Mouse (Mus musculus) E14TG2a.4 (cell line): Measurements from ENCODE around the gene Cttnbp2nl.

Source experiments
- H3K27me3 ChIP-seq: 2 replicates; pipeline ENCODE4 v1.6.1; 2014; ENCODE audit warnings: low read length, control low read depth; ENCODE audit not compliant: insufficient read depth
- H3K36me3 ChIP-seq: 2 replicates; pipeline ENCODE4 v1.6.1; 2014; ENCODE audit warnings: low read length, control low read depth; ENCODE audit not compliant: insufficient read depth
- H3K4me1 ChIP-seq: replicated peaks from 2 replicates; pipeline ENCODE4 v1.6.1; 2014; ENCODE audit warnings: low read depth, low read length, control low read depth
- H3K4me3 ChIP-seq: replicated peaks from 2 replicates; pipeline ENCODE4 v1.5.1; 2014; ENCODE audit warnings: mild to moderate bottlenecking, low read length
- H3K9me3 ChIP-seq: 2 replicates; pipeline ENCODE4 v1.6.1; 2014; ENCODE audit warnings: low read length, control low read depth
- CTCF ChIP-seq: conservative IDR thresholded peaks from 2 replicates; pipeline ENCODE4 v1.5.1; 2014; ENCODE audit warnings: low read length
- NANOG ChIP-seq: IDR thresholded peaks from 2 replicates; pipeline ENCODE4 v1.6.1; 2014; ENCODE audit warnings: borderline replicate concordance, low read length, mixed read lengths
- POU5F1 ChIP-seq: IDR thresholded peaks from 2 replicates; pipeline ENCODE4 v1.6.1; 2014; ENCODE audit warnings: low read length, borderline replicate concordance

Cttnbp2nl gene

GRCm38 (mm10) chr3:105053698-105054001, 704 bp upstream of the Cttnbp2nl start:
- no peak for TF ChIP-seq POU5F1
- no peak for TF ChIP-seq NANOG
- no peak for TF ChIP-seq CTCF
- Histone ChIP-seq H3K4me1 (peaks cover 51% of the 10 kb centered on the region), H3K9me3 (no peaks in the 10 kb centered on the region), H3K36me3 (no peaks in the 10 kb centered on the region), H3K27me3 (no peaks in the 10 kb centered on the region), H3K4me3 (peak overlapping the region; percentile 95)

GRCm38 (mm10) chr3:105052171-105052936, 592 bp downstream of the Cttnbp2nl start:
- peak overlapping the region; percentile 95 for H3K4me3 ChIP-seq
- no peaks in the 10 kb centered on the region for H3K27me3 ChIP-seq
- H3K4me1 ChIP-seq, result peaks cover 52% of the 10 kb centered on the region
- peaks cover 3% of the 10 kb centered on the region; the same call in 1 of the 2 replicates for H3K36me3 ChIP-seq
- TF ChIP-seq CTCF (no peak), NANOG (no peak), POU5F1 (no peak)
- H3K9me3 ChIP-seq, result no peaks in the 10 kb centered on the region

GRCm38 (mm10) chr3:105051103-105051502, 1.8 kb downstream of the Cttnbp2nl start:
- TF ChIP-seq NANOG (no peak), CTCF (no peak), POU5F1 (no peak)
- H3K9me3 ChIP-seq, result no peaks in the 10 kb centered on the region
- no peak overlapping the region; the same call in 1 of the 2 replicates for H3K4me3 ChIP-seq
- H3K36me3 ChIP-seq, result peaks cover 5% of the 10 kb centered on the region; the same call in 1 of the 2 replicates
- peaks cover 53% of the 10 kb centered on the region for H3K4me1 ChIP-seq
- H3K27me3 ChIP-seq, result no peaks in the 10 kb centered on the region

GRCm38 (mm10) chr3:105049848-105050247, 3.1 kb downstream of the Cttnbp2nl start:
- Histone ChIP-seq H3K27me3 (no peaks in the 10 kb centered on the region), H3K36me3 (peaks cover 5% of the 10 kb centered on the region; the same call in 1 of the 2 replicates), H3K4me3 (no peak overlapping the region), H3K4me1 (peaks cover 51% of the 10 kb centered on the region), H3K9me3 (no peaks in the 10 kb centered on the region)
- no peak for TF ChIP-seq POU5F1
- no peak for TF ChIP-seq NANOG
- TF ChIP-seq CTCF, result no peak

- no peaks in the 10 kb centered on the region for H3K9me3 ChIP-seq
- TF ChIP-seq NANOG (no peak), POU5F1 (no peak), CTCF (no peak)
- H3K4me3 ChIP-seq, result no peak overlapping the region
- H3K27me3 ChIP-seq, result no peaks in the 10 kb centered on the region
- peaks cover 5% of the 10 kb centered on the region; the same call in 1 of the 2 replicates for H3K36me3 ChIP-seq
- peaks cover 54% of the 10 kb centered on the region for H3K4me1 ChIP-seq
Measured at GRCm38 (mm10) chr3:105047616-105048015, 5.3 kb downstream of the Cttnbp2nl start.

- Histone ChIP-seq H3K9me3 (no peaks in the 10 kb centered on the region), H3K36me3 (peaks cover 5% of the 10 kb centered on the region; the same call in 1 of the 2 replicates), H3K4me3 (no peak overlapping the region), H3K27me3 (no peaks in the 10 kb centered on the region), H3K4me1 (peaks cover 57% of the 10 kb centered on the region)
- TF ChIP-seq POU5F1 (no peak), CTCF (no peak), NANOG (no peak)
Measured at GRCm38 (mm10) chr3:105046870-105047269, 6.1 kb downstream of the Cttnbp2nl start.

- 0 out of 2 replicates have a peak, but pooled peaks have one; percentile 15 for TF ChIP-seq CTCF
- TF ChIP-seq NANOG, result no peak
- no peak for TF ChIP-seq POU5F1
- Histone ChIP-seq H3K4me1 (peaks cover 63% of the 10 kb centered on the region), H3K9me3 (no peaks in the 10 kb centered on the region), H3K4me3 (no peak overlapping the region), H3K36me3 (peaks cover 8% of the 10 kb centered on the region; the same call in 1 of the 2 replicates), H3K27me3 (no peaks in the 10 kb centered on the region)
Measured at GRCm38 (mm10) chr3:105043746-105044145, 9.2 kb downstream of the Cttnbp2nl start.

GRCm38 (mm10) chr3:105040983-105041625, 11.8 kb downstream of the Cttnbp2nl start:
- Histone ChIP-seq H3K36me3 (peaks cover 18% of the 10 kb centered on the region), H3K4me1 (peaks cover 82% of the 10 kb centered on the region), H3K9me3 (no peaks in the 10 kb centered on the region), H3K4me3 (0 out of 2 replicates have a peak overlapping the region, but pooled peaks have one; percentile 11), H3K27me3 (no peaks in the 10 kb centered on the region)
- TF ChIP-seq CTCF (no peak), NANOG (no peak), POU5F1 (no peak)

GRCm38 (mm10) chr3:105040002-105040401, 12.9 kb downstream of the Cttnbp2nl start:
- Histone ChIP-seq H3K4me3 (no peak overlapping the region), H3K27me3 (no peaks in the 10 kb centered on the region), H3K9me3 (no peaks in the 10 kb centered on the region), H3K4me1 (peaks cover 76% of the 10 kb centered on the region), H3K36me3 (peaks cover 30% of the 10 kb centered on the region)
- TF ChIP-seq CTCF, result no peak
- TF ChIP-seq POU5F1, result no peak
- TF ChIP-seq NANOG, result no peak
